Mouse (Mus musculus) cerebellum, adult 8-10 months (tissue): ENCODE results near the gene Evi2b.

Experiments
- DNase-seq: peaks from one replicate; pipeline ENCODE4 v3.0.0; 2022

Evi2b gene

GRCm38 (mm10) chr11:79521930-79522329 lies 1.6 kb downstream of the Evi2b start:
- no peak for DNase-seq

GRCm38 (mm10) chr11:79520772-79521171 lies 2.8 kb downstream of the Evi2b start:
- DNase-seq = no peak

- DNase-seq = no peak
These were observed 3.7 kb downstream of the Evi2b start for GRCm38 (mm10) chr11:79519878-79520291.

- no peak for DNase-seq
These were observed 4.3 kb downstream of the Evi2b start for GRCm38 (mm10) chr11:79519299-79519698.

- no peak for DNase-seq
These were observed 7.8 kb downstream of the Evi2b start for GRCm38 (mm10) chr11:79515798-79516197.

- DNase-seq = no peak
These were observed 8.2 kb downstream of the Evi2b start for GRCm38 (mm10) chr11:79515331-79515730.

GRCm38 (mm10) chr11:79511970-79512369 lies 11.6 kb downstream of the Evi2b start:
- no peak for DNase-seq

- DNase-seq = no peak
These were observed 19.1 kb downstream of the Evi2b start for GRCm38 (mm10) chr11:79504506-79504905.

- DNase-seq = peak; percentile 16
These were observed 19.7 kb downstream of the Evi2b start, which contains the start of gene Omg for GRCm38 (mm10) chr11:79503845-79504244. Gene Omg (minus strand): TSS chr11:79504084.

- no peak for DNase-seq
These were observed 20.6 kb downstream of the Evi2b start for GRCm38 (mm10) chr11:79502917-79503316.

- DNase-seq = peak; percentile 11
These were observed 28.4 kb downstream of the Evi2b start for GRCm38 (mm10) chr11:79494976-79495800.

- no peak for DNase-seq
These were observed 38.8 kb downstream of the Evi2b start for GRCm38 (mm10) chr11:79484721-79485120.

GRCm38 (mm10) chr11:79483876-79484528 lies 39.6 kb downstream of the Evi2b start:
- no peak for DNase-seq

- no peak for DNase-seq
These were observed 40.2 kb downstream of the Evi2b start for GRCm38 (mm10) chr11:79483392-79483791.

- DNase-seq = no peak
These were observed 55.5 kb downstream of the Evi2b start for GRCm38 (mm10) chr11:79468097-79468496.
